In genomic region chr4:98726590-98727237, GRCm38 (mm10) we compare ENCODE assay signal across 7 mouse cellular contexts. TPM values are rescaled to one million over a fixed set of nuclear protein-coding genes. Genes with fewer than 3 reads are reported as not detected.
DNase-seq lines count a peak whose midpoint lies in the region; ATAC-seq lines count a peak whose summit lies in the region.

TSS of gene L1td1 (plus strand) at chr4:98726734.

- DNase-seq in lung, postnatal 14 days, result no peak
- peak; percentile 83 for DNase-seq in yolk sac, embryonic 10.5 days (ENCODE audit: low spot score)
- no peak for DNase-seq in thymus, postnatal 0 days (ENCODE audit: low spot score)
- DNase-seq in cerebellum, postnatal 10 days, result no peak

- H3K4me3 ChIP-seq in lung, embryonic 15.5 days, result peak within 1 kb of the TSS; percentile 30
- H3K4me3 ChIP-seq in forebrain, embryonic 16.5 days (replicated peaks; ENCODE audit: low read length), result peak within 1 kb of the TSS; percentile 18
- H3K4me3 ChIP-seq in liver, embryonic 15.5 days (replicated peaks), result 0 out of 2 replicates have a peak within 1 kb of the TSS, but pooled peaks have one; percentile 2

- ATAC-seq in lung, embryonic 15.5 days (ENCODE audit: borderline replicate concordance, extremely low read depth, low FRiP score, low TSS enrichment), result peak; percentile 44
- no peak for ATAC-seq in forebrain, embryonic 16.5 days
- ATAC-seq in liver, embryonic 15.5 days (ENCODE audit: insufficient read depth), result no peak

- H3K4me1 ChIP-seq in lung, embryonic 15.5 days, result peaks cover 13% of the 10 kb centered on the region
- peaks cover 11% of the 10 kb centered on the region for H3K4me1 ChIP-seq in forebrain, embryonic 16.5 days (replicated peaks; ENCODE audit: control insufficient read depth, insufficient read depth, low read length)
- no peaks in the 10 kb centered on the region for H3K4me1 ChIP-seq in liver, embryonic 15.5 days (replicated peaks)

- H3K4me2 ChIP-seq in lung, embryonic 15.5 days, result peak within 1 kb of the TSS; percentile 59
- peak within 1 kb of the TSS; percentile 35 for H3K4me2 ChIP-seq in forebrain, embryonic 16.5 days (ENCODE audit: low read length)
- H3K4me2 ChIP-seq in liver, embryonic 15.5 days, result peak within 1 kb of the TSS; percentile 53

- WGBS in lung, embryonic 15.5 days, result 9% methylated on average over 29 of the region's 29 CpGs
- WGBS in forebrain, embryonic 16.5 days, result 5% methylated on average over 29 of the region's 29 CpGs
- 4% methylated on average over 29 of the region's 29 CpGs for WGBS in liver, embryonic 15.5 days (ENCODE audit: insufficient replicate concordance)

- no peaks in the 10 kb centered on the region for H3K9me3 ChIP-seq in lung, embryonic 15.5 days
- no peaks in the 10 kb centered on the region for H3K9me3 ChIP-seq in forebrain, embryonic 16.5 days (ENCODE audit: control insufficient read depth, low read length)
- no peaks in the 10 kb centered on the region for H3K9me3 ChIP-seq in liver, embryonic 15.5 days (replicated peaks)

- H3K27me3 ChIP-seq in lung, embryonic 15.5 days, result peaks cover 13% of the 10 kb centered on the region
- H3K27me3 ChIP-seq in forebrain, embryonic 16.5 days (replicated peaks; ENCODE audit: control insufficient read depth, insufficient read depth, low read length), result peaks cover 21% of the 10 kb centered on the region
- peaks cover 38% of the 10 kb centered on the region for H3K27me3 ChIP-seq in liver, embryonic 15.5 days

- H3K36me3 ChIP-seq in lung, embryonic 15.5 days, result no peaks in the 10 kb centered on the region
- no peaks in the 10 kb centered on the region for H3K36me3 ChIP-seq in forebrain, embryonic 16.5 days (ENCODE audit: control insufficient read depth, insufficient read depth)
- no peaks in the 10 kb centered on the region for H3K36me3 ChIP-seq in liver, embryonic 15.5 days (replicated peaks)

- H3K9ac ChIP-seq in lung, embryonic 15.5 days, result peak within 1 kb of the TSS; percentile 14
- H3K9ac ChIP-seq in forebrain, embryonic 16.5 days (replicated peaks; ENCODE audit: low read depth, low read length), result no peak within 1 kb of the TSS; the same call in 1 of the 2 replicates
- no peak within 1 kb of the TSS for H3K9ac ChIP-seq in liver, embryonic 15.5 days

- H3K27ac ChIP-seq in lung, embryonic 15.5 days, result no peak within 1 kb of the TSS
- H3K27ac ChIP-seq in forebrain, embryonic 16.5 days (ENCODE audit: low read length), result no peak within 1 kb of the TSS
- H3K27ac ChIP-seq in liver, embryonic 15.5 days (replicated peaks), result no peak within 1 kb of the TSS

RNA-seq across cellular contexts. Expression of gene L1td1, which starts in this region (rescaled TPM):
- polyA plus RNA-seq in lung, embryonic 15.5 days (2015; fragmentation: Nextera tagmentation; extraction: Ambion mirVana), result 0.16 TPM in 1 of 2 replicates, not detected in the other
- not detected in 2 replicates for polyA plus RNA-seq in forebrain, embryonic 16.5 days (2015; fragmentation: Nextera tagmentation; extraction: Ambion mirVana)
- not detected in 2 replicates for polyA plus RNA-seq in liver, embryonic 15.5 days (2015; fragmentation: Nextera tagmentation; extraction: Ambion mirVana)
- not detected in 2 replicates for polyA plus RNA-seq in thymus, postnatal 0 days (2015; fragmentation: Nextera tagmentation; extraction: Ambion mirVana)

Comparison
In these comparisons a context has a peak if more than half of its experiments do, and no peak if none do; other contexts are left out.
1. Peak in ATAC-seq, H3K4me3 ChIP-seq, H3K9ac ChIP-seq and H3K4me2 ChIP-seq in lung, embryonic 15.5 days; RNA of the gene not detected or under 1 TPM.